ENCODE assay signal across 8 mouse cellular contexts in the genomic region with DNA sequence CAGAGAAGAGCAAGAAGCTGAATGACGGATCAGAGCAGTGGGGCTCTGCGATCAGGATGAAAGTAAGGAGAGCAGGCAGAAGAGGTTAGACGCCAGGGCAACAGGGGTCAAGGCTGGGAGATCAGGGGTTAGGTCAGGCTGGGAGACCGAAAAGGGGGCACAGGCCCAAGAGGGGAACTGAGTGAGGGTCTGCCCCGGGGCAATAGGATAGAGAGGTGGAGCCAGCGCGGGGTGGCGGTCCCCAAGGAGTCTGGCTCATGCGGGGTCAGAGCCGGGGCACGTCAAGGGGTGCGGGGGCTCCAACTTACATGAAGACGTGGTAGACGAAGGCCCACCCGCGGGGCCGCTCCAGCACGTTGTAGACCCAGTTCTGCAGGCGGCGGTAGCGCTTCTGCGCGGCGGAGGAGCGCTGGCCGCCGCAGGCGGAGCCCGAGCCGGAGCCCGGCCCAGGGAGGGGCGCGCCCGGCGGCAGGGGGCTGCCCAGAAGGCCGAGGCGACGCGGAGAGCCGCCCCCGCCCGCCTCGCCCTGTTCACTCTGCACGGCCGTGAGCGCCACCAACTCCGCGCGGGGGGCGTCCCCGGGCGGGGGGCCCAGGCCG. TPM values are rescaled to one million over a fixed set of nuclear protein-coding genes. Genes with fewer than 3 reads are reported as not detected.
DNase-seq lines count a peak whose midpoint lies in the region; ATAC-seq and TF ChIP-seq lines count a peak whose summit lies in the region.

No protein-coding gene starts in this region.

- H3K4me3 ChIP-seq in cerebellum, adult 2 months (replicated peaks; ENCODE audit: insufficient read depth, low read depth, low read length): peak overlapping the region; percentile 49
- peak overlapping the region; percentile 56 for H3K4me3 ChIP-seq in testis, adult 2 months (ENCODE audit: control insufficient read depth, low read depth, low read length)
- peak overlapping the region; percentile 55 for H3K4me3 ChIP-seq in liver, embryonic 16.5 days (ENCODE audit: low read depth, low read length)

- H3K4me2 ChIP-seq in liver, embryonic 16.5 days (ENCODE audit: low read depth, low read length): peak overlapping the region; percentile 74

- WGBS in cerebellum, adult 2 months: 9% methylated on average over 50 of the region's 53 CpGs
- WGBS in liver, embryonic 16.5 days (ENCODE audit: insufficient replicate concordance): 7% methylated on average over 32 of the region's 53 CpGs

- no peak for DNase-seq in cerebellum, adult 2 months
- no peak for DNase-seq in testis, postnatal 10 days (ENCODE audit: low spot score)
- DNase-seq in heart, postnatal 4 days: peak; percentile 36
- peak; percentile 10 for DNase-seq in yolk sac, embryonic 10.5 days (ENCODE audit: low spot score)
- DNase-seq in spleen, adult 12 weeks (ENCODE audit: low spot score): no peak

- H3K36me3 ChIP-seq in testis, adult 2 months (ENCODE audit: control insufficient read depth, insufficient read depth, low read length): no peaks in the 10 kb centered on the region
- no peaks in the 10 kb centered on the region for H3K36me3 ChIP-seq in liver, embryonic 16.5 days (ENCODE audit: control insufficient read depth, insufficient read depth)

- no peak overlapping the region for H3K9ac ChIP-seq in liver, embryonic 16.5 days (ENCODE audit: low read depth, low read length)

- no peaks in the 10 kb centered on the region for H3K9me3 ChIP-seq in liver, embryonic 16.5 days (replicated peaks; ENCODE audit: control insufficient read depth, low read length)

- no peaks in the 10 kb centered on the region for H3K4me1 ChIP-seq in cerebellum, adult 2 months (ENCODE audit: control insufficient read depth, insufficient read depth, low read length)
- H3K4me1 ChIP-seq in testis, adult 2 months (ENCODE audit: control insufficient read depth, insufficient read depth, low read length): peaks cover 11% of the 10 kb centered on the region
- H3K4me1 ChIP-seq in liver, embryonic 16.5 days (ENCODE audit: control insufficient read depth, low read depth, low read length): peaks cover 3% of the 10 kb centered on the region

- no peak overlapping the region for H3K27ac ChIP-seq in cerebellum, adult 2 months (ENCODE audit: insufficient read depth, low read length)
- no peak overlapping the region for H3K27ac ChIP-seq in testis, adult 2 months (ENCODE audit: control insufficient read depth, insufficient read depth, low read depth, low read length)
- no peak overlapping the region for H3K27ac ChIP-seq in liver, embryonic 16.5 days (ENCODE audit: low read length)

- H3K27me3 ChIP-seq in cerebellum, adult 2 months (ENCODE audit: control insufficient read depth, insufficient read depth, low read length): no peaks in the 10 kb centered on the region
- H3K27me3 ChIP-seq in testis, adult 2 months (ENCODE audit: control insufficient read depth, insufficient read depth, low read length): no peaks in the 10 kb centered on the region; the same call in 1 of the 2 replicates
- H3K27me3 ChIP-seq in liver, embryonic 16.5 days (ENCODE audit: control insufficient read depth, insufficient read depth, low read depth, low read length): peaks cover 73% of the 10 kb centered on the region

- no peak for TF ChIP-seq POLR2A in cerebellum, adult 2 months (IDR thresholded peaks at IDR 0.05; ENCODE audit: borderline replicate concordance, insufficient read depth, low read length)
- TF ChIP-seq POLR2A in testis, adult 2 months (IDR thresholded peaks at IDR 0.05; ENCODE audit: control insufficient read depth, low read depth, low read length): no peak

- no peak for ATAC-seq in cerebellum, adult (ENCODE audit: insufficient number of reproducible peaks, low FRiP score, low TSS enrichment)
- peak; percentile 23; the same call in 1 of the 2 replicates for ATAC-seq in liver, embryonic 16.5 days (ENCODE audit: low read depth)

- no peak for TF ChIP-seq CTCF in cerebellum, adult 2 months (IDR thresholded peaks at IDR 0.05; ENCODE audit: borderline replicate concordance, insufficient read depth, low read depth, low read length)
- TF ChIP-seq CTCF in testis, adult 2 months (IDR thresholded peaks at IDR 0.05; ENCODE audit: control insufficient read depth, insufficient read depth, insufficient replicate concordance, low read depth, low read length): no peak

RNA-seq across cellular contexts. Expression of gene Kcnq4, which starts 1.8 kb away (rescaled TPM):
- polyA plus RNA-seq in cerebellum, adult 2 months (2012; rRNA removed): 12.4 and 15.2 TPM in 2 replicates
- polyA plus RNA-seq in testis, adult 2 months (2012; rRNA removed): 1.6 and 2.2 TPM in 2 replicates
- 1 to 10 TPM; 2.7 to 2.9 TPM for total RNA-seq in heart, postnatal 4 days (2021)
- polyA plus RNA-seq in liver, embryonic 16.5 days (2015; fragmentation: Nextera tagmentation; extraction: Ambion mirVana): 0.05 and 0.14 TPM in 2 replicates

Comparison
In these comparisons a context has a peak if more than half of its experiments do, and no peak if none do; other contexts are left out.
1. DNase-seq: peak in heart, postnatal 4 days (single experiment) and yolk sac, embryonic 10.5 days (single experiment); none in cerebellum, adult 2 months (0 of 2), testis, postnatal 10 days (single experiment) and spleen, adult 12 weeks (single experiment).
2. Peak in every context shown above with its lines, with median percentiles within 50 percentile points of each other: H3K4me3 ChIP-seq.